Mouse (Mus musculus) left cerebral cortex, postnatal 36 days (tissue): ENCODE measurements around the gene Lypd1. TPM values are rescaled to one million over a fixed set of nuclear protein-coding genes. Genes with fewer than 3 reads are reported as not detected.

Experiments
- DNase-seq, 2 experiments: peaks; one replicate each; pipeline ENCODE4 v3.0.0; 2021 to 2022; ENCODE audit warnings: low spot score in 2 of 2, mixed read lengths in 1 of 2
- intact Hi-C: fragments of 180-260 bp; cut with DNase I; formaldehyde crosslinking; loops from one replicate; pipeline ENCODE4 v1.15.1; 2025
- total RNA-seq, 2 experiments: library from RNA; stranded (reverse); gene quantifications; 2 replicates each; pipeline ENCODE4 v1.2.3; 2021

Gene Lypd1
- 100 to 1,000 TPM in 1 of 2 experiments, 10 to 100 TPM in 1; 97.8 to 104 TPM for total RNA-seq

DNA sequence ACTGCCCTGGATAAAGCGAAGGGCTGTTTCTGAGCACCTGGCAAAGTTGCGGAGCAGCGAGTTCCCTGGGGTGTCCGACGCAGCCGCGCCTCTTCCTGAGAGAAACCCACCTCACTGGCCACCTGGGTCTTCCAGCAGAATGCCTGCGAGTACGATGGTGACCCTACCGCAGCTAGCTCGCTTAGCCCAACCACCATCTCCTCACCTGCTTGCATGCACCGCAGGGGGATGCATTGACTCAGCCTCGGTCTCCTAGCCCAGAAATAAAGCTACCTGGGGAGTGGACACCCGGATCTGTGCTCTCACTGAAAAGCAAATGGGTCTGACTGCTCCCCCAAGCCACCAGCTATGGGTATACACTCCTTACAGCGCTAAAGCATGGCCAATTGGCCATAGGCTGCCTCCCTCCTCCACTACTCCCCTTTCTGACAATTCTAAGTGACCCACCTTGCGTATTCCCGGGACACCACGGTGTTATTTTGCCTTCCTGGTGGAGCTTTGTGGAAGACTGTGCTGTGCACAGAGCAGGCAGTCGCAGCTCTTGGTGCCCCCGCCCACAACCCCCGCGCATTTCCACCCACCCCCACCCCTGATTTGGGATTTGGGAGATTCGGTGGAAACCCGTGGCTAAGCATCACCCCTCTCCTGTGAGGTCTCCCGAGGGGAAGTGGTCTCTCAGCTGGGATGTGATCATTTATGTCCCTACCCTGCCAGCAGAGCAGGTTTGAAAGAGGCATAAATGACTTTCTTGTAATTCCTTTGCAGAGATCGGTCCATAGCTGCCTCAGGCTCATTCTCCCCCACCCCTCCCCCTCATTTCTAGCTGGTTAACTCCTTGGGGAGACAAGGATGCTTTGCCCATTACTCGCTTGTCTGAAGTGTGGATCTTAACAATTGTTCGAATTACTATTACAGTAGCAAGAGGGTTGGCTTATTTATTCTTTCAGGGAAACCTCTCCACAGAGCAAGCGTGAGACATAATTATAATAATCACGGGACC is at the start of gene Lypd1:
TSS of gene Lypd1 (minus strand) at position 501 of the 1,000 bp plus-strand sequence.
- DNase-seq = peak; percentile 12
- intact Hi-C loops = loop anchor here (5.0 to 10.0 kb wide), 3 partner anchors 308 to 1022 kb away; no protein-coding TSS in a partner anchor

DNA sequence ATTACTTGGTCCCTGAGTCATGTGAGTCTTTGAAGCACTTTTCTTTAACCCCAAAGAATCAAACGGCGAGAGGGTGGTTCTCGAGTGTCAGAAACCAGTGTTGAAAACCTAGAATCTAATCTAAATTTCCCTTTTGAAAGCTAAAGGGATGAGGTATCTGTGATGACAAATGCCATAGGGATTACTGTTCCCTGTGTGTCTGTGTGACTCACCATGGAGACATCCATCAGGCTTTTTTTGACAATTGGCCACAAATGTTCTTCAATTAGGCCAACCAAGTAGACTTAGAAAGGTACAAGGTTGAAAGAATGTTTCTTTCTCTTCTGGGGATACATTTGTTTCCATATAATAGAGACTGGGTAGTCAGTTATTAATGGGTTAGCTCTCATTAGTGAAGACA is 38.1 kb upstream of the Lypd1 start:
- no peak for DNase-seq
- intact Hi-C loops = no loop called here

- DNase-seq = no peak
- intact Hi-C loops = no loop called here
Observed at GRCm38 (mm10) chr1:125949076-125949475, 36.2 kb upstream of the Lypd1 start.

DNA sequence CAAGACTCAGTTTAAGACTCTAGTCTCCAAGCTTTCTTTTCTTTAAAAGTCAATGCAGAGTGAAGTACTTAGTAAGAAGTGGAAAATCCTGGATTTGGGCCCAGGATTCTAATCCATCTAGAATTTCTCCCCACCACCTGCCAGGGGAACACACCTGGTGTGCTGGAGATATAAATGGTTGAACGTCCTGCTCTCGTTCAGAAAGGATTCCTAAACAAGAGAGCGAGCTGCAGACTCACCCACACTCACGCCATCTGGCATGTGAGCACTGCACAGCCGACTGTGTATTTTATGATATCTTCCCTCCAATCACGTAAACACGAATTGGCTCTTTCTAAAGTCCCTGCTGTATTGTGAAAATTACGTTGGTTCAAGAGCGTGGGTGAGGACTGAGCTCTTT is 32.2 kb upstream of the Lypd1 start:
- intact Hi-C loops = no loop called here
- DNase-seq = peak; percentile 36 to 54

DNA sequence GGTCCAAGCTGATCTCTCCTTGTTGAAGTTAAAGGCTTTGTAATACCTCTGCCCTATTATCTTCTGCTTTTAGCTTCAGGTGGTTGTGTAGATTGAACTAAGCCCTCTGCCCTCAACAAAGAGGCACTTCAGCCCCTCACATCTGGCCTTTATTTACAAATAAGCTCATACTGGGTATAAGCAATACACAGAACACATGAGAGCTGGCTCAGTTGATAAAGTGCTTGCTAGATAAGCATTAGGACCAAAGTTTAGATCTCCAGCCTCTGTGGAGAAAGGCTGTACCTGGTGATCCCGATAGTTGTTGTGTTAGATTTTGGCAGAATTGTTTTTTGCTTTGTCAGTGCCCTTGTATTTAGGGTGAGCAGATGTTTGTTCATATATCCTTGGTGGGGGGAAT is 30.4 kb upstream of the Lypd1 start:
- intact Hi-C loops = no loop called here
- DNase-seq = no peak

GRCm38 (mm10) chr1:125925486-125925885 is 12.6 kb upstream of the Lypd1 start:
- intact Hi-C loops = no loop called here
- DNase-seq = no peak

GRCm38 (mm10) chr1:125923062-125923461 is 10.2 kb upstream of the Lypd1 start:
- intact Hi-C loops = no loop called here

GRCm38 (mm10) chr1:125920696-125921095 is 7.8 kb upstream of the Lypd1 start:
- intact Hi-C loops = no loop called here
- no peak for DNase-seq

More at GRCm38 (mm10) chr1:125923062-125923461, 10.2 kb upstream of the Lypd1 start:
- DNase-seq = no peak

- intact Hi-C loops = loop anchor here (5.0 to 10.0 kb wide), 3 partner anchors 307 to 1023 kb away; no protein-coding TSS in a partner anchor
- DNase-seq = peak; percentile 45 to 59
Observed at GRCm38 (mm10) chr1:125911901-125912445, 928 bp downstream of the Lypd1 start.

DNA sequence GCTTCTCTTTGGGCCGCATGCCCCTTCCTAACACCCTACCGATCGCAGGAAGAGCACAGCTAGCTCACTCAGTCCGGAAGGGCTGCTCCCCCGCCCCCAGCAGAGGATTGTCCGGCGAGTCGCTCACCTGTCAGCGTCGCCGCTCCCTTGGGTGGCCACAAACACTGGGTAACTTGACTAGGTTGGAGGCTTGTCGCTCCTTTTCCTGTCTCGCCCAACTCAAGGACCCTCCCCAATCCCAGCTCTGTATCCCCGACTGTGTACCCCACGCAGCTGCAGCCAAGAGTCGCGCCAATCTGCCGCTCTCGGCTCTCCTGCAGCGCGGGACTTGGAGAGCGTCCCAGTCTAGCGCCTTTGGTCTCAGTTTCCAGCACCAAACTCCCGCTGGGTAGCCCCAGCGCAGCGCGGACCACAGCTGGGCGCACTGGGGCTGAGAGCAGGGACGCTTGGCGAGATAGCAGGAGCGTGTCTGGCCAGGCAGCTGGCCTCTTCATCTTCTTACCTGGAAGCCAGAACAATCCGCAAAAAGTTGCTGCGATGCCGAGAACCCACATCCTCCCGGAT is 1.5 kb downstream of the Lypd1 start:
- intact Hi-C loops = loop anchor here (5.0 to 10.0 kb wide), 3 partner anchors 307 to 1023 kb away; no protein-coding TSS in a partner anchor
- DNase-seq = peak; percentile 43 to 52

- DNase-seq = no peak
- intact Hi-C loops = loop anchor here (5.0 to 10.0 kb wide), 3 partner anchors 306 to 1024 kb away; no protein-coding TSS in a partner anchor
Observed at GRCm38 (mm10) chr1:125910871-125911265, 2.0 kb downstream of the Lypd1 start.

DNA sequence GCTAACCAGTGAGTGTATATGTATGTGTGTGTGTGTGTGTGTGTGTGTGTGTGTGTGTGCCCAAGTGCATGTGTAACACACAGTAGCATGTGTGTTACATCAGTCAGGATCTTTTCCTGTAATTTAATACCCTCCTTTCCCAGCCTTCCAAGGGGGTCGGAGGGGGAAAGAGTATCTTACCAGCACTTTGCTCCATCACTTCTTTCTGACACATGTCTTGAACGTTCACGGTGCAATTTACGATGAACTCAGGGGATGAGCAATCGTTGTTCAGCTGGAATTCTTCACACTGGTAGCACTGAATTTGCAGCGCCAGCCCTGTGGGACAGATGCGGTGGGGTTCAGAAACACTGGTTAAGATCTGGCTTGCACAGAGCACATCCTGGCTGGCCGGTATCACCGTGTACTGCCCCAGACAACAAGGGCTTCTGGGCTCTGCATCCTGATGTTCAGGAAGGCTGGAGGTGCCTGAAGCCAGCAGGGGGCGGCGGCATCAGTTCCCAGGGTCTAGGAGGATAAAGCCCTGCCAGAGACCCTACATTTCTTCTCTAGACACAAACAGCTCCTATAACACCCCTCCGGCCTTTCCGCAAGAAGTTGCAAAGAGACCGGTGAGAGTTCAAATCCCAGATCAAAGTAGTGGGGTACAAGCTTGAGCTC is 2.6 kb downstream of the Lypd1 start:
- DNase-seq = peak; percentile 9 to 21
- intact Hi-C loops = loop anchor here (5.0 to 10.0 kb wide), 3 partner anchors 306 to 1024 kb away; no protein-coding TSS in a partner anchor

- intact Hi-C loops = no loop called here
- DNase-seq = no peak
Observed at GRCm38 (mm10) chr1:125893158-125893557, 19.7 kb downstream of the Lypd1 start.

DNA sequence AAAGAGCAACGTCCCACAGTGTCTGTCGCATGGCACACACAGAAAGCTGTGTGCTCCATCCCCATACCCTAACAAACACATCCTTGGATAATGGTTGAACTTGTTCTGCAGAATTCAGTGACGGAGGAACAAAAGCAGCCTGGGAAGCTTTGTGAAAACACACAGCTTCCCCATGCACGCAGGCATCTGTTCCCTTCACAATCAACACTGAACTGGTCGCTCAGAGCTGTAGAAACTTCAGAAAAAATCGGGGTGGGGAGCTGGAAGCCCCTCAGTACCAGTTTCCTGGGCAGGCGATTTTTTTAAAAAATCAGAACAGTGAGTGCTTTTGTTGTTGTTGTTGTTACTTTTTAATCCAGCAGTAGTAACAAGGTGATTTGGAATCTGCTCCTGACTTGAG is 42.8 kb downstream of the Lypd1 start:
- intact Hi-C loops = no loop called here
- no peak for DNase-seq

DNA sequence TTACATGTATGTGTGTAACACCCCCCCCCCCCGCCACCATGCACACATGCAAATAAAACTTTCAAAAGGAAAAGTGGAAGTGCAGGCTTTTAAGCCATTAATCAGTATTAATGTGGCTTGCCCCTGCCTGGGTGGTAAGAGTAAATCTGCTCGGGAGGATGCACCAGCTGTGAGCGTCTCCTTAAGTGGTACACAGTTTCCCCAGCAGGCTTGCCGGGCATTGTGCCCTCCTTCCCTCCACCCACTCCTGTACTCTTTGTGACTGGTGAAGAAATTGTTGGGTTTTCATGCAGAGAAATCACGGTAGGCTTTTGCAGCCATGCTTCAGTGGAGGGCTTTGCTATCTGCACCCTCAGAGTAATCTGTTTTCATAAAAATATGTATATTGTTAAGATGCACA is 54.3 kb downstream of the Lypd1 start:
- peak; percentile 36 to 56 for DNase-seq
- intact Hi-C loops = no loop called here

DNA sequence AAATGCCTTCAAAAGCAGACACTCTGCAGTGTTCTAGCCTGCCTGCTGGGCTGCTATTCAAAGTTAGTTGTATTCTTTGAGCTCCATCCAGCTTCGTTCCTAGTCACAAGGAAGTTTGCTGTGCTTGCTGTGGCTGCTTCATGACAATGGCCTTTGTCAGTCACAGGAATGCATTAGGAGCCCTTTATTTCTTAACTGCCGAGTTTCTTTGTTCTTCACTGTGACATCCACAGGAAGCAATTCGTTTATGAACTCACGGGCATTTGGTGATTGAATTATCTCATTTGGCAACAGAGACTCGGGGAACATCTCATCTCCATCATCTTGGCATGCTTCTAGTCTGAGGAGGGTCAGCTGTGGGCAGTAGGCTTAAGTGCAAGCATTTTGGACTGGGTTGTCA is 58.3 kb downstream of the Lypd1 start:
- intact Hi-C loops = no loop called here
- no peak for DNase-seq

DNA sequence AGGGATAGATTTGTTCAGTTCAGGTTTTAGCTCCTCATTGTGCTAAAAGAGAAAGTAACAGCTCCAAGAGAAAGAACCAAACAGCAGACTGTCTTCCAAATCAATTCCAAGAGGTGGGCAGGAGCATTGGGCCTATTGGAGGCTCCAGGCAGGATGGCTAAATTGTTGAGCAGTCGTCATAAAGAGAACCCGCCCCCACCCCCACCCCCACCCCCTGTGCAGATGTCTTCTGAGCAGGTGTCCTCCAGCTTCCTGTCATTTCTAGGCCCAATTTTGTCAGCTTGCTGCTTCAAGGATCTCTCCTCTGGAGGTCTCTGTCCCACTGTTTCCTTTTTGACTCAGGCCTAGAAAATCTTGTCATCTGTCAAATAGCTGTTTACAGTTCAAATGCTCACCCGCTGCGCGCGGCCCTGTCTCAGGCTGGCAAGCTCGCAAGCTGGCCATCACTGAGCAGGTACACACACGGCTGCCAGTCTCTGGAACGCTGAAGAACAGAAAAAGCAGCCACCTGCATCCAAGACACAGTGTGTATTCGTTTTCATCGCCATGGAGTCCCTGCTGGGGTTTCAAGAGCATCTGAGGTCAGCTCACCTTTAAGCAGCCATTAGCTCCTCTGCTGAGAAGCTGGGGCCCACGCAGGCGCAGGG is 73.0 kb downstream of the Lypd1 start:
- intact Hi-C loops = no loop called here

GRCm38 (mm10) chr1:125837507-125837906 is 75.4 kb downstream of the Lypd1 start:
- DNase-seq = no peak
- intact Hi-C loops = no loop called here

More for the DNA sequence above, 73.0 kb downstream of the Lypd1 start:
- no peak for DNase-seq

GRCm38 (mm10) chr1:125823611-125824010 is 89.3 kb downstream of the Lypd1 start:
- DNase-seq = no peak
- intact Hi-C loops = no loop called here
